Mouse (Mus musculus): Measurements from ENCODE around the gene Ccdc96.

Gene Ccdc96

DNA sequence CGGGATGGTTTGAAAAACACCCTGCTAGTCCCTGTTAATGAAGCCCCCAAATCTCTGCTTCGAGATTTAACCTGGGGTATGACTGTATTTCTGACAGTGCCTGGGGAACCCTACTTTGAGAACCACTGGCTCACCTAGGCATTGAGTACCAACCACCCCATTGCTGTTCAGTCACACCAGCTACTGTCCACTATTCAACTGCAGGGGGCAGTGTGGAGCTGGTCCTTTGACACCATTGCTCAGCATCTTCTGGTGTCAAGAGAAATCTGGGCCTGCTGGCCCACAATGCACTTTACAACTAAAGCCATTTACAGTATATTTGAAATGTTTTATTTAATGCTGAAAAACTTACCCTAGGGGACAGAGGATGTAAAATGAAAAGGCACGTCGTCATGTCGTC, 10.1 kb upstream of the Ccdc96 start:
- peak; percentile 58 for DNase-seq (ENCODE audit: low spot score)

- DNase-seq (ENCODE audit: low spot score), result no peak
These were observed 6.9 kb upstream of the Ccdc96 start for GRCm38 (mm10) chr5:36477486-36477885.

- DNase-seq (ENCODE audit: low spot score), result no peak
These were observed 5.6 kb upstream of the Ccdc96 start for GRCm38 (mm10) chr5:36478540-36479420.

GRCm38 (mm10) chr5:36479735-36480134, 4.7 kb upstream of the Ccdc96 start:
- no peak for DNase-seq (ENCODE audit: low spot score)

- no peak for DNase-seq (ENCODE audit: low spot score)
These were observed 4.0 kb upstream of the Ccdc96 start for GRCm38 (mm10) chr5:36480398-36480797.

DNA sequence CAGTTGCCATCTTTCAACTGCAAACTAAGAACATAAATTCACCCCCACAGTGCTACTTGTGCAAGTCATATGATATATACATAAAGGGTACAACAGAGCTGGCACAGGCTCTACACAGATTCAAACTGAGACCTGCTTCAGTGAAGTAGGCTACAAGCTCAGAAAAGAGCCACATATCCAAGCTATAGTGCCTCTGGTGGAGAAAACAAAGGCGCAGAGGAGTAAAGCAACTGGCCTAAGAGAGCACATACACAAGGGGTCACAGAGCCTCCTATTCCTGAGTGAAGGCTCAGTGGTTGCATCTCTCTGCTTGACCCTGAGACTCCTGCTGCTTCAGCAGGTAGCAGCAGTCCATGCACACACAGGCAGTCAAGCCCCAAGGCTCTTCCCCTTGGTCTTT, 3.3 kb upstream of the Ccdc96 start:
- DNase-seq (ENCODE audit: low spot score), result no peak

- peak; percentile 42 for DNase-seq (ENCODE audit: low spot score)
These were observed 936 bp upstream of the Ccdc96 start for GRCm38 (mm10) chr5:36483203-36484101.

GRCm38 (mm10) chr5:36485306-36485705, 918 bp downstream of the Ccdc96 start:
- no peak for DNase-seq (ENCODE audit: low spot score)

DNA sequence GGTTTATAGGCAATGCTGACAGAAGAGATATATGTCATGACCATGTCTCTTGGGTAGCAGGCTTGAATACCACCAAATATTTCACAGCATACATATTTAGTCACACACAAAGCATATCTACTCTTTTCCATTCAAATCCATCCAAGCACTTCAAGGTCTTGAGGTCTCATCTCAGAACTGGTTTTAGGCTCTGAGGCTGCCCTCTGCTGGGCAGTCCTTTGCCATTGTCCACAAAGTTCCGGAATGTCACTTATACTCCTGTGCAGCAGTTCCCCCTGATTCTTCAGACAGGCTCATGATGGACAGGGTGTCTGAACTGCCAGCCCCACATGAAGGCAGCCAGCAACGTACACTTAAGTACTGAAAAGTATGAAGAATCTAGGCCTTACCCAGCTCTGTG, 4.8 kb downstream of the Ccdc96 start:
- DNase-seq (ENCODE audit: low spot score), result no peak

DNA sequence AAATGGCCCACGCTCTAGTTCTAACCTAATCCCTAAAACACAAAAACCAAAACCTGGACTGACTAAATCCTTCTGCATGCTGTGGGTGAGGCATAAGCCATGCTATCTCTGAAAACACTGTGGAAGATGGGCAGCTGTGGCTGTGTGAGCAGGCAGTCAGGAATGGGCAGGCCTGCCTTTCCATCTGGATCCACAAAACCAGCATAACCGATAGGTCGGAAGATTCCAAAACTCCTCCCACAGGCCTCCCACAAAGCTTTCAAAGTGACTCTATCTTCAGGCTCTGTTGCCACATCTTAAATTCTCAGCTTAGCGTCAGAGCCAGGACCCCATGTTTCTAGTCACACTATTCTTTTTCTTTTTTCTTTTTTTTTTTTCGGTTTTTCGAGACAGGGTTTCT, 9.5 kb downstream of the Ccdc96 start:
- DNase-seq (ENCODE audit: low spot score), result no peak

GRCm38 (mm10) chr5:36494709-36495108, 10.3 kb downstream of the Ccdc96 start:
- DNase-seq (ENCODE audit: low spot score), result no peak

DNA sequence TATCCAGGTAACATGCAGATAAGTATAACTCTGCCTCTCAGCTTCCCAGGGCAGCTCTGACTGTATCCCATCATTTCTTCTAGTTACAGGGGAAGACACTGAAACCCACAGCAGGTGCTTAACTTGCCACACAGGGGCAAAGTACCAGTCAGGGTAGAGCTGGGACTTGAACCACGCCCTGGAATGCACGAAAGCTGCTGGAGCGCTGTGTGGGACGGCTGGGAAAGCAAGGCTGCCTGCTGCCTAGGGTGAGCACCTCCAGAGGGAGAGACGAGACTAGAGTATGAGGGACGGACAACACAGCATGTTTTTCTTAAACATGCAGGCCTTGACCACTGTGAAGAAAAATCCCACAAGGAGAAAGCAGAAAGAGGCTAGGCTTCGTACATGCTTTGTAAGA, 20.8 kb downstream of the Ccdc96 start:
- no peak for DNase-seq (ENCODE audit: low spot score)

GRCm38 (mm10) chr5:36505643-36506042, 21.3 kb downstream of the Ccdc96 start:
- DNase-seq (ENCODE audit: low spot score), result no peak

DNA sequence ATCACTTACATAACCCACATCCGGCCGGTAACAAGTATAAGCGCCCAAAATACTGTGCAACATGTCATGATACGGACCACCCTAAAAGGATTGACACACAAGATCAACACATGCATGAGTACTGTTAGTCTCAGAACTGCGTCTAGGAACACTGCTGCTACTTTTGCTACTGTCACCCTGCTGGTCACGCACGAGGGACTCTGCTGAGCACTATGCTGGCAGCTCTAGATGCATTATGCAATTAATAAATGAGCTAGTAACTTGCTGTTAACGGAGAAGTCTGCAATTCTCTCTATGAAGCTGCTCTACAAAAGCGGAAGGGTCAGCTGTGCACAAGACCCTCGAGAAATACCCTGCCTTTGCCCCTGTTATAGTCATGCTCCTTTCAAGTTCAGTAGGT, 24.0 kb downstream of the Ccdc96 start:
- no peak for DNase-seq (ENCODE audit: low spot score)

GRCm38 (mm10) chr5:36510956-36511355, 26.6 kb downstream of the Ccdc96 start:
- DNase-seq (ENCODE audit: low spot score), result no peak

DNA sequence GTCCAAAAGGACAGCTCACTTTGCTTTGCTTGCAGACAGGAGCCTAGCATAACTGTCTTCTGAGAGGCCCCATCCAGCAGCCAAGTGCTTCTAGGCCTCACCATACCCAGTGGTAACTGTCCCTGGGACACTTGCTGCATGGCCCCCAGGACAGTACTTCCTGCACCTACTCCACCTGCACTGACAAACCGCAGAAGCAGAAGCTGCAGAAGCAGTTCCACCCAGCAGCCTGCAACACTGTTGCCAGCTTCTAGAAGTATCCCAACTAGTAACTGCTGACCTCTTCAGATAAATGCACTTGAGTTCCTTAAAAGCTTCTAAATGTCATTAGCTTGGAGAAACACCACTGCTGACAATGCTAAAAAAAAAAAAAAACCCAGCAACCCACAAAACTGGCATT, 30.7 kb downstream of the Ccdc96 start:
- DNase-seq (ENCODE audit: low spot score), result no peak

DNA sequence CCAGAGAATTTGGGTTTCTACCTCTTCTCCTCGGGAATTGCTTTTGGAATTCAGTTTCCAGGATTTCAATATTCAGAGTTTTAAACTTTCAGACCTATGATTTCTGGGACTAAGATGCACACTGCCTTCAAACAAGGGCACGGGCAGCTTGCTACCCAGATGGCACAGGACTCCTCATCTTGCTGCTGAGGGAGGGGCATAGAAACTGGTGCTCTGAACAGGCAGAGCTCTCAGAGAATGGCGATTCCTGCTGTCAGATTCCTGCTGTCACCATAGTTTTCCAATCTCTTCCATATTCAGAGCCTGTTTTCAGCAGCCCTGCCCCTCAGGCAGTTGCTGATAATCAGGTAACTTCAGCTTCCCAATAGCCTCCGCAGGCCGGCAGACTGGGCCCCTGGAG, 31.2 kb downstream of the Ccdc96 start:
- no peak for DNase-seq (ENCODE audit: low spot score)

- no peak for DNase-seq (ENCODE audit: low spot score)
These were observed 33.2 kb downstream of the Ccdc96 start for GRCm38 (mm10) chr5:36517596-36517995.

DNA sequence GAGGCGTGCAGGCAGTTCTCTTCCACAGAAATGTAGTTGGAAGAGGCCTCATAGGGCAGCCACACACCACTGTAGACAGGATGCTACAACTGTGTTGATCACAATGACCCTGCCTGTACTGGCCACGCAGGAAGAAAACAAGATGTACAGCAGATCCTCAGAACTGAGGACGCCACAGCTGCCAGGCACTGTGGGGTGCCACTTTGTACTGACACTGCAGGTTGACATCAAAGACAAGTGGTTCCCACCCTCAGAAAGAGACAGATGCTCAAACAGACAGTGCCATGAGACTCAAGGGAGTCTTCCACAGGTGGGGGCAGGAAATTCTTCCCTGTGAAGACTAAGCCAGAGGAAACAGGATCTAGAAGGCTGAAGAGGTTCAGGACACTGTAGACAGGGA, 35.4 kb downstream of the Ccdc96 start:
- no peak for DNase-seq (ENCODE audit: low spot score)

- DNase-seq (ENCODE audit: low spot score), result no peak
These were observed 38.4 kb downstream of the Ccdc96 start for GRCm38 (mm10) chr5:36522782-36523181.

- no peak for DNase-seq (ENCODE audit: low spot score)
These were observed 38.9 kb downstream of the Ccdc96 start for GRCm38 (mm10) chr5:36523219-36523703.

DNA sequence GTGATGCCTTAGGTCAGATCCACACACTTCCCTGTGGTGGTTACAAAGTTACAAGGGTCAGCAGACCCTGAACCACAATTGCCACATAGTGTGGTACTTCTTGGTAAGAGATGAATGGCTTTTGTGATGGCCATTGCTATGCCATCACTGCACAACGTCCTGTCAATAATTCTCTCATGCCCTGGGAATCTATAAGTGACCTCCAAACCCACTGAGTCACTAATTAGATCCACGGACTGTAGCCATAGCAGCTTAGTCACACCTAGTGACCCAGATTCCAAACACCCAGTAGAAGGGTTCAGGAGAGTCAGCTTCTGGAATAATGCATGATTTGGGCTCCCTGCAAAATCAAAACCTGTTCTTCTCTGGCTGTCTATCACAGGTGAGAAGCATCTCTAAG, 40.8 kb downstream of the Ccdc96 start:
- no peak for DNase-seq (ENCODE audit: low spot score)

- no peak for DNase-seq (ENCODE audit: low spot score)
These were observed 41.9 kb downstream of the Ccdc96 start for GRCm38 (mm10) chr5:36526274-36526673.

Data from urinary bladder, postnatal 25 days (tissue).